Mouse (Mus musculus) kidney, embryonic 16.5 days (tissue): ENCODE measurements around the gene Fkbp3. TPM values are rescaled to one million over a fixed set of nuclear protein-coding genes. Genes with fewer than 3 reads are reported as not detected.

Source experiments
- ATAC-seq: fragments of 200-750 bp; cut with Nextera tagmentation; 2 replicates; pipeline ENCODE4 v1.8.0; 2017; ENCODE audit warnings: moderate TSS enrichment; ENCODE audit not compliant: low FRiP score, low TSS enrichment
- H3K27ac ChIP-seq: fragments of 300-500 bp; sonication (generic); 2 replicates; pipeline ENCODE4 v1.5.1; 2014; ENCODE audit warnings: low read length
- H3K27me3 ChIP-seq: fragments of 300-500 bp; sonication (generic); 2 replicates; pipeline ENCODE4 v1.6.1; 2014; ENCODE audit warnings: low read length, control low read depth, mixed read lengths; ENCODE audit not compliant: insufficient read depth
- H3K36me3 ChIP-seq: fragments of 300-500 bp; sonication (generic); 2 replicates; pipeline ENCODE4 v1.6.1; 2014; ENCODE audit warnings: low read length, control low read depth, mixed read lengths; ENCODE audit not compliant: insufficient read depth
- H3K4me1 ChIP-seq: fragments of 300-500 bp; sonication (generic); 2 replicates; pipeline ENCODE4 v1.6.1; 2014; ENCODE audit warnings: low read length, control low read depth, mixed read lengths; ENCODE audit not compliant: insufficient read depth
- H3K4me2 ChIP-seq: fragments of 300-500 bp; sonication (generic); replicated peaks from 2 replicates; pipeline ENCODE4 v1.6.1; 2014; ENCODE audit warnings: low read depth, low read length
- H3K4me3 ChIP-seq: fragments of 300-500 bp; sonication (generic); 2 replicates; pipeline ENCODE4 v1.5.1; 2014; ENCODE audit warnings: mild to moderate bottlenecking, low read length
- H3K9ac ChIP-seq: fragments of 300-500 bp; sonication (generic); replicated peaks from 2 replicates; pipeline ENCODE4 v1.6.1; 2014; ENCODE audit warnings: low read length
- H3K9me3 ChIP-seq: fragments of 300-500 bp; sonication (generic); 2 replicates; pipeline ENCODE4 v1.6.1; 2016; ENCODE audit warnings: low read length, control low read depth
- WGBS: fragments of 180-500 bp; shearing (Covaris S2); extraction: QIAGEN DNeasy Blood & Tissue Kit; methylation state at CpG from one replicate; pipeline ENCODE4 v1.1.7; 2014; 5-methylcytosine and 5-hydroxymethylcytosine counted together
- polyA plus RNA-seq: library from polyadenylated mRNA; unstranded; fragments of >200 nt; fragmentation: Nextera tagmentation; extraction: Ambion mirVana; gene quantifications from 2 replicates; pipeline ENCODE4 v1.2.1, GENCODE M21; 2015

Fkbp3 gene
- polyA plus RNA-seq, 1 experiment from 2014 or later: 400 TPM

DNA sequence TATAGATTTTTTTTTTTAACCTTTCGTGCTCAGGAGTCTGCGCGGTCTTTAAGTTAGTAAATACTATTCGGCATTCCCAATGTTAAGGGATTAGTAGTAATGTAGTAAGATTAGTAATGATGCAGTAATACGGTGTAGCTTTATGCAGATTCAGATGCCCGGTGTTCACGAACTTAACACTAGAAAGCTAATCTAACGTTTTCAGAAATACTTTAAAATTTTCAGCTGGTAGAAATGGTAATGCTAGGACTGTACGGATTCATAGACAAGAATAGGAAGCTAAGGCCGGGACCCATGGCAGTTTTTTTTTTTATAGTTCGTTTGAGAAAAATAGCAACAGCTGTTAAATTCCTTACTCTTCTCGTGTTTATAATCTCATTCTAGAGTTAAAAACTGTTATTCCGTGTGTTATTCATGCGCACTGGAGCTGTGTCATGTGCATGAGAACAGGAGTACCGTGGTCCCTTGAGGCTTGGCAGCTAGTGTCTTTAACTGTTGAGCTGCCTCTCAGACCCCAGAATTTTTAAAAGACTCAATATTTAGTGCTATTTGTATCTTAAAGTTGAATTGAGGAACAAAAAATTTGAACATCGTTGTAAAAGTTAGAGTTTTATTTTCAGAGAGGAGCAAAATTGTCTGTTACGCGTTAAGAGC, 36.8 kb downstream of the Fkbp3 start:
- H3K4me2 ChIP-seq: peak overlapping the region; percentile 86
- no peak; the same call in 1 of the 2 replicates for ATAC-seq
- no peak overlapping the region; the same call in 1 of the 2 replicates for H3K27ac ChIP-seq
- H3K36me3 ChIP-seq: no peaks in the 10 kb centered on the region
- no peaks in the 10 kb centered on the region for H3K27me3 ChIP-seq
- H3K9ac ChIP-seq: peak overlapping the region; percentile 95
- H3K9me3 ChIP-seq: 0 out of 2 replicates have a peak, but pooled peaks cover 2% of the 10 kb centered on the region
- 12% methylated on average over 18 of the region's 18 CpGs for WGBS
- H3K4me3 ChIP-seq: peak overlapping the region; percentile 94
- peaks cover 7% of the 10 kb centered on the region for H3K4me1 ChIP-seq

DNA sequence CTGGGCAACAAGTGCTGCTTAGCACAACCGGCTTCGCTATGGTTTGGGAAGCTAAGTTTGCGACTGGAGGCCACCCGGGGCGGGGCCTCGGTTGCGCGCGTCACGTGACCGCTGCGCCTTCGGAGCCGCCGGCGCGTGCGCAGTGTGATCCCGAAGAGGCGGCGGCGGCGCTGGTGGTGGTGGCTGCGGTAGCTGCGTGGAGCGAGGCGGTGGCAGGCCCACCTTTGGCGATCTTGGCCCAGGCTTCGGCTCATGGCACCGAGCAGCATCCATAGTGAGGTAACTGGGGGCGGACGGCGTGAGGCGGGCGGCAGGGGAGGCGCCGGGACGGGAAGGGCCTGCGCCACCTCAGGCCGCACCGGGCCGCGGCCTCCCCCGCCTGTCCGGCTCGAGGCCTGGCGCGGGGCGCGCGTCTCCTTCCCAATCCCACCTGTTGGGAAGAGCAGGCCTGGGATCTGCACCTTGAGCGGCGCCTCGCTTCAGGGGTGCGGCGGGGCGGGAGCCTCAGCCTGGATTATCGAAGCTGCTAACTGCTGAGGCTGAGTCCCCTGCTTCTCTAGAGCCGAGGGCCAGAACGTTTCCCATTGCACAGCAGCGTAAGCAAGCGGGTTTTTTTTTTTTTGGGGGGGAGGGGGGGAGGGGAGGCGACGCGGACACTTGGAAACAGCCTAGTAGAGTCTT, 37.5 kb downstream of the Fkbp3 start, which contains the start of gene Prpf39:
Prpf39 (plus strand) TSS at position 144 of the 681 bp plus-strand sequence.
- H3K36me3 ChIP-seq: no peaks in the 10 kb centered on the region

DNA sequence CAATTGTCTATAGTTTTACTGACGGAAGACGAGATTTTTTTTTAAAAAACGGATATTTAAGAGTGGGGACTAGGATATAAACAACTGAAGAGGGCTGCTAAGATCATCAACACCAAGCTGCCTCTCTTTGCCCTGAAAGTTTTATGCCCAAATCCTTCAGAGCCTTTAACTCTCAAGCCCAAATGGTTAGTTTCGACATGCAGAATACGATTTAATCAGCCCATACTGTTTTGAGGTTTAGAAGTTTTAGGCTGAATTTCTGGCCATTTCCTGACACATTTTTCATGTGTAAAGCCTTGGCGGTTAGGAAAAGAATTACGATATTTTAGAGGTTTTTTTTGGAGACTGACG, 38.0 kb downstream of the Fkbp3 start:
- ATAC-seq: no peak; the same call in 1 of the 2 replicates
- WGBS: 47% methylated on average over 8 of the region's 8 CpGs
- 0 out of 2 replicates have a peak, but pooled peaks cover 2% of the 10 kb centered on the region for H3K9me3 ChIP-seq

More for the DNA sequence above, 37.5 kb downstream of the Fkbp3 start, which contains the start of gene Prpf39:
- Histone ChIP-seq H3K4me2 (peak within 1 kb of the TSS; percentile 86), H3K9me3 (0 out of 2 replicates have a peak, but pooled peaks cover 2% of the 10 kb centered on the region), H3K4me1 (peaks cover 7% of the 10 kb centered on the region), H3K9ac (peak within 1 kb of the TSS; percentile 95), H3K4me3 (peak within 1 kb of the TSS; percentile 94), H3K27ac (peak within 1 kb of the TSS; percentile 85), H3K27me3 (no peaks in the 10 kb centered on the region)
- ATAC-seq: peak; percentile 95
- under 1% methylated on average over 53 of the region's 65 CpGs for WGBS

DNA sequence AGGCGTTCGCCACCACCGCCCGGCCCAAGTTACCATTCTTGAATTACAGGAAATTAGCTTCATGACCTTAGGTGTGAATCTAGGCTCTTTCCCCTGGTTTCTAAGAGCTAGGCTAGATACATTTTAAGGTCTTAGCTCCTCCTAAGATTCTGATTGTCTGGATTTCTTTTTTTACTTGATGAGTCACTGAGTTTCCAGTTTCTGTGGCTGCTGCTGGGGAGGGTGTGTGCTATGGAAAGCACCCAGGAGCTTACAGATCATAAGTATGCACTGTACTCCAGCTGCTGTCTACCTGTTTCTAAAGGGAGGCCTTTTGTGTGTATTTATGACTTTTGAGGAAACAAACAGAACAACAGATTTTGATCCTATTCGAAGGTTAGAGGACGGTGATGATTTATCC, 51.0 kb downstream of the Fkbp3 start:
- no peaks in the 10 kb centered on the region for H3K27me3 ChIP-seq
- H3K27ac ChIP-seq: no peak overlapping the region
- H3K4me3 ChIP-seq: no peak overlapping the region
- 0 out of 2 replicates have a peak, but pooled peaks cover 3% of the 10 kb centered on the region for H3K9me3 ChIP-seq
- WGBS: 95% methylated on average over 6 of the region's 6 CpGs
- no peak overlapping the region for H3K4me2 ChIP-seq
- H3K9ac ChIP-seq: no peak overlapping the region
- H3K36me3 ChIP-seq: peaks cover 16% of the 10 kb centered on the region; the same call in 1 of the 2 replicates
- ATAC-seq: no peak
- no peaks in the 10 kb centered on the region for H3K4me1 ChIP-seq

More for the DNA sequence above, 38.0 kb downstream of the Fkbp3 start:
- Histone ChIP-seq H3K4me2 (peak overlapping the region; percentile 86), H3K27ac (0 out of 2 replicates have a peak overlapping the region, but pooled peaks have one; percentile 8), H3K9ac (peak overlapping the region; percentile 95; the same call in 1 of the 2 replicates), H3K27me3 (no peaks in the 10 kb centered on the region), H3K36me3 (no peaks in the 10 kb centered on the region), H3K4me1 (peaks cover 7% of the 10 kb centered on the region), H3K4me3 (peak overlapping the region; percentile 94)

Other genes starting within 250 kb of the Fkbp3 start
- gene Gm527, start 156.1 kb downstream of the Fkbp3 start, polyA plus RNA-seq: 0.60 and 2.4 TPM in 2 replicates
- gene Klhl28, start 108.5 kb downstream of the Fkbp3 start, polyA plus RNA-seq: 9.0 and 10.4 TPM in 2 replicates
- gene Togaram1, start 108.2 kb downstream of the Fkbp3 start, polyA plus RNA-seq: 28.7 and 32.0 TPM in 2 replicates
- 50.4 and 52.9 TPM in 2 replicates for gene Prpf39, start 37.7 kb downstream of the Fkbp3 start, polyA plus RNA-seq
- 7.7 and 8.4 TPM in 2 replicates for gene Fancm, start 1.6 kb upstream of the Fkbp3 start, polyA plus RNA-seq
- gene Mis18bp1, start 98.6 kb upstream of the Fkbp3 start, polyA plus RNA-seq: 56.5 and 57.9 TPM in 2 replicates
- gene Wdr20rt, start 151.5 kb upstream of the Fkbp3 start, polyA plus RNA-seq: not detected in 2 replicates